Mouse (Mus musculus): ENCODE results near the gene Tas1r1. TPM values are rescaled to one million over a fixed set of nuclear protein-coding genes. Genes with fewer than 3 reads are reported as not detected.

Tas1r1 gene
- total RNA-seq, 2 experiments from 2014 or later: 0.07 TPM; not detected in 1

GRCm38 (mm10) chr4:152012109-152012508 is 26.3 kb downstream of the Tas1r1 start:
- intact Hi-C loops (cut with DNase I): no loop called here
- no peak for DNase-seq

DNA sequence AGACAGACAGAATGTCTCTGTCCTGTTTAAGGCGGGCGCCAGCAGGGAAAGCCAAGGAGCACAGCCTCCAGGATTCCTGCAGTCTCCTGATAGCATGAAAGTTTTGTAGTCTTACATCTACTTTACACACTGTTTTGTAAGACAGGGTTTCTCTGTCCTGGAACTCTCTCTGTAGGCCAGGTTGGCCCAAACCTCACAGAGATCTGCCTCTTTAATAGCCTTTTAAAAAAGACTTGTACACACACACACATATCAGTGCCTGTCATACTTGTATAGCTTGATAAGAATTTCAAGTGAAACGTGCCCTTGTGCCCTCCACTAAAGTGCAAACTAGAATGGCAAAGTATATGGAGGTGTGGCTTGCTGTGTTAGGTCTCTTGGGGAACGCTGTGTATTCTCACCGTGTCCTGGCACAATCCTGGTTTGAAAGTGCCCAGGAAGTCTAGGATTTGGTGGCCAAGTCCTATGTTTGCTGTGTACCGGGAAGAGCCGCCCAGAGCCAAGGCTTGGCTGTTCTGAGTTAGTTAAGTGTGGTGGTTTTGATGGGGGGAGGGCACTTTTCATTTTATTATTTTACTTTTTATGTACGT is 27.1 kb downstream of the Tas1r1 start:
- DNase-seq: no peak
- intact Hi-C loops (cut with DNase I): no loop called here

- peak in 1 of 2 experiments; percentile 41 for DNase-seq
- intact Hi-C loops (cut with DNase I): no loop called here
Observed at GRCm38 (mm10) chr4:152010707-152011134, 27.6 kb downstream of the Tas1r1 start.

GRCm38 (mm10) chr4:152010091-152010706 is 28.2 kb downstream of the Tas1r1 start:
- intact Hi-C loops (cut with DNase I): no loop called here
- peak in 1 of 2 experiments; percentile 54 for DNase-seq

DNA sequence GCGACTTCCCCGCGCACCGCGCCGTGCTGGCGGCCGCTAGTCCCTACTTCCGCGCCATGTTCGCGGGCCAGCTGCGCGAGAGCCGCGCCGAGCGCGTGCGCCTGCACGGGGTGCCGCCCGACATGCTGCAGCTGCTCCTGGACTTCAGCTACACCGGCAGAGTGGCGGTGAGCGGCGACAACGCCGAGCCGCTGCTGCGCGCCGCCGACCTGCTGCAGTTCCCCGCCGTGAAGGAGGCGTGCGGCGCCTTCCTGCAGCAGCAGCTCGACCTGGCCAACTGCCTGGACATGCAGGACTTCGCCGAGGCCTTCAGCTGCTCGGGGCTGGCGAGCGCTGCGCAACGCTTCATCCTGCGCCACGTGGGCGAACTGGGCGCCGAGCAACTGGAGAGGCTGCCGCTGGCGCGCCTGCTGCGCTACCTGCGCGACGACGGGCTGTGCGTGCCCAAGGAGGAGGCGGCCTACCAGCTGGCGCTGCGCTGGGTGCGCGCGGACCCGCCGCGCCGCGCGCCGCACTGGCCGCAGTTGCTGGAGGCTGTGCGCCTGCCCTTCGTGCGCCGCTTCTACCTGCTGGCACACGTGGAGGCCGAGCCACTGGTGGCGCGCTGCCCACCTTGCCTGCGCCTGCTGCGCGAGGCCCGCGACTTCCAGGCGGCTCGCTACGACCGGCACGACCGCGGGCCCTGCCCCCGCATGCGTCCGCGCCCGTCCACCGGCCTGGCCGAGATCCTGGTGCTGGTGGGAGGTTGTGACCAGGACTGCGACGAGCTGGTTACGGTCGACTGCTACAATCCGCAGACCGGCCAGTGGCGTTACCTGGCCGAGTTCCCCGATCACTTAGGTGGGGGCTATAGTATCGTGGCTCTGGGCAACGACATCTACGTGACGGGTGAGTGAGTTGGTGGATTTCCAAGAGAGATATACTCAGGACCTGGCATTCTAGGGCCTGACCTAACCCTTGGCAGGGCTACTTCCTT is 29.0 kb downstream of the Tas1r1 start:
- peak in 1 of 2 experiments; percentile 74 for DNase-seq
- intact Hi-C loops (cut with DNase I): no loop called here

GRCm38 (mm10) chr4:152008622-152009075 is 29.7 kb downstream of the Tas1r1 start, which contains the start of gene Klhl21:
Klhl21 (plus strand) TSS chr4:152008803.
- intact Hi-C loops (cut with DNase I): no loop called here
- peak; percentile 95 to 97 for DNase-seq

DNA sequence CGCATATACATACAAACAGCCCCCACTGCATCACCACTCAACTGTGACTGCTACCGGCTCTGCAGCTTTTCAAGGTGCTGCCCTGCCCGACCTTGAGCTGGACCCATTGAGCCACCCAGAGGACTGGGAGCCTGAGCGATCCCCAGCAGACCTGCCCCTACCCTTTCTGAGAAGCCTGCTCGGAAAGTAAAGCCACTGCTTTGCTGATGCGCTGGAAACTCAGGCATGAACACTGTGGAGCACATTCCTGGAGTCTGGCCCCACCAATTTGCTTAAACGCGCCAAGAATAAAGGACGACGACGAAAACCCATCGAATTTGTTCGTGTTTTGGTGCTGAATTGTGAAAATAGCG is 30.2 kb downstream of the Tas1r1 start:
- DNase-seq: peak; percentile 30 to 46
- intact Hi-C loops (cut with DNase I): no loop called here

DNA sequence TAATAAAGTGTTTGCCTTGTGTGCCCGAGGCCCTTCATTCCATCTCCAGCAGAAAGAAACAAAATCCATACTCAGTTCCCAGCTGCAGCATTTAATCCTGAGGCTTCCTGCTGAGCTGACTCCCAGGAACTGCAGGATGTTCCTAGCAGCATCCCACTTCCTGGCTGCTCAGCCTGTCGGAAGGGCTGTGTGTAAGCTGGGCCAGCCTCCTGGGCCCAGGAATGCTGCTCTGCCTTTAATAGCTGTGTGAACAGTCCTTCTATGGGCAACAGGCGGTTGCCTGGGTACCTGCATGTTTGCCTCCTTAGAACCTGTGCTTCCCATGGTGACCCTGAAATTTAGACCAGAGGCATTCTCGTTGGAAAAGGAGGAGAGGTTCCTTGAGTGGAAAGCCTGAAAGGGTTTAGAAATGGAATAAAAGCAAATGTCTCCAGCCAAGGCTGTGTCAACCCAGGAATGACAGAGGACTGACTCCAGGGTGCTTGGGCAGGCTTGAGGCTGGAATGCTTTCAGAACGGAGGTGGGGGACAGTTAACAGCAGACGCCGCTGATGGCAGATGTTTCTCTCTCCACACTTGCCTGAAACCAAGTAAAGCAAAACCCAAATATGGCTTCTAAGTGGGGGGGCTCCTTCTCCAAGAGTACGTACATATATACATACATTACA is 30.8 kb downstream of the Tas1r1 start:
- peak; percentile 42 to 58 for DNase-seq
- intact Hi-C loops (cut with DNase I): loop anchor here (2.0 kb wide), 1 partner anchor 27 kb away; no protein-coding TSS in a partner anchor

- DNase-seq: no peak
- intact Hi-C loops (cut with DNase I): loop anchor here (2.0 kb wide), 1 partner anchor 26 kb away; no protein-coding TSS in a partner anchor
Observed at GRCm38 (mm10) chr4:152006812-152007211, 31.6 kb downstream of the Tas1r1 start.

GRCm38 (mm10) chr4:152006137-152006536 is 32.2 kb downstream of the Tas1r1 start:
- intact Hi-C loops (cut with DNase I): loop anchor here (2.0 kb wide), 1 partner anchor 25 kb away; no protein-coding TSS in a partner anchor
- no peak for DNase-seq

GRCm38 (mm10) chr4:152002063-152002462 is 36.3 kb downstream of the Tas1r1 start:
- no peak for DNase-seq
- intact Hi-C loops (cut with DNase I): no loop called here

DNA sequence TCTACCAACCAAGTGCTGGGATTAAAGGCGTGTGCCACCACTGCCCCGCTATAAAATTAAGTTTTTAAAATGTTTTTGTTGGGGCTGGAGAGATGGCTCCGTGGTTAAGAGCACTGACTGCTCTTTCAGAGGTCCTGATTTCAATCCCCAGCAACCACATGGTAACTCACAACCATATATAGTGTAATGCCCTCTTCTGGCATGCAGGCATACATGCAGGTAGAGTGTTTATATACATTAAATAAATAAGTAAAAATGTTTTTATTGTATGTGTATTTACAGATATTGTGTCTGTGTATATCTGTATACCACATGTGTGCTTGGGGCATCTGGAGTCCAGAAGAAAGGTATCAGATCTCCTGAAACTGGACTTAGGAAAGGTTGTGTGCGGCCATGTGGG is 37.0 kb downstream of the Tas1r1 start:
- intact Hi-C loops (cut with DNase I): no loop called here
- no peak for DNase-seq

DNA sequence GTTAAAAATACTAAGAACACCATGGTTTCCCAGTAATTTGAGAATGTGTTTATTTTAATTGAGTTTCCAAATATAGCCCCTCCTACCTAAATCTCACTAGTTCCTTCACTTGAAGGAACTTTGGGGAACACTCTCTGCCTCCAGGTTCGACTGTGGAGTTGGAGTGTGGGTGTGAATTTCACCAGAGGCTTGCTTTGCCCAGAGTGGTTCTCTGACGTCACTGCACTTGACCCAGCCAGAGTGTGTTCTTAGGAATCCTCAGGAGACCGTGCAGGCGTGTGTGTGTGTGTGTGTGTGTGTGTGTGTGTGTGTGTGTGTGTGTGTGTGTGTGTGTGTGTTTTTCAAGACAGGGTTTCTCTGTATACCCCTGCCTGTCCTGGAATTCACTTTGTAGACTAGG is 37.5 kb downstream of the Tas1r1 start:
- no peak for DNase-seq
- intact Hi-C loops (cut with DNase I): no loop called here

- no peak for DNase-seq
- intact Hi-C loops (cut with DNase I): no loop called here
Observed at GRCm38 (mm10) chr4:151999481-151999880, 38.9 kb downstream of the Tas1r1 start.

- intact Hi-C loops (cut with DNase I): no loop called here
- DNase-seq: no peak
Observed at GRCm38 (mm10) chr4:151997701-151998100, 40.7 kb downstream of the Tas1r1 start.

GRCm38 (mm10) chr4:151996951-151997222 is 41.5 kb downstream of the Tas1r1 start:
- DNase-seq: no peak
- intact Hi-C loops (cut with DNase I): no loop called here

DNA sequence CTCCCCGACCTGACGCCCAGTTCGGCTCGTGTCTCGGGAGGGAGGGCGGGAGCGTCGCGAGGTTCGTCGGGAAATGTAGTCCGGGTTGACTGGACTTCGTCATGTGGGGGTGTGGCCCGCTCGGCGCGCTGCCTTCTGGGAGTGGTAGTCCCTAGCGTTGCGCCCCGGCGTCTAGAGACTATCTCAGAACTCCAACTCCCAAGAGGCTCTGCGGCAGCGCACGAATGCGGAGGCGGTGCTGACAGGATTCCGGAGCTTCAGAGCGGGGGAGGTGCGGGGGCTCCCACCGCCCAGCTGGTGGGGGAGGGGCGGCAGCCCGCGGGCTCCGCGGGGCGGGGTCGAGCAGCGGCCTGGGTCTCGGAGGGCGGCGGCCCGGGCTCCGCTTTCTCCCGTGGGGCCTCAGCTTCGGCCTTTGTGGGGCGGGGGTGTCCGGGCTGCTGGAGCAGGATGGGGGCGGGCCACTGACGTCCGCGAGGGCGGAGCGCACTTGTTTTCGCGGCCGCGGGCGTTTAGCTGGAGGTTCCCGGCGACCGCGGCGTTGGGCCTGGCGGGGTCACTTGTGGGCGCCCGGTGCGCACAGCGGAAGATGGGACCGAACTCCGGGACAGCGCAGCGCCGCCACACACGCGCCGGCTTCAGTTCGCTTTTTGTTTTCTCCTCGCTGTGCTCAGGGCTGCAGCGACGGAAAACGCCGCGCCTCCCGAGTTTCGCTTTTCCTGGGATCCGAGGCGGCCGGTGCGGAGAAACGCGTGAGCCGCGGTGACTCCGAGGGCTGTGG is 42.0 kb downstream of the Tas1r1 start, which contains the start of gene Phf13:
TSS of gene Phf13 (minus strand) at position 86 of the 778 bp plus-strand sequence.
- intact Hi-C loops (cut with DNase I): no loop called here

DNA sequence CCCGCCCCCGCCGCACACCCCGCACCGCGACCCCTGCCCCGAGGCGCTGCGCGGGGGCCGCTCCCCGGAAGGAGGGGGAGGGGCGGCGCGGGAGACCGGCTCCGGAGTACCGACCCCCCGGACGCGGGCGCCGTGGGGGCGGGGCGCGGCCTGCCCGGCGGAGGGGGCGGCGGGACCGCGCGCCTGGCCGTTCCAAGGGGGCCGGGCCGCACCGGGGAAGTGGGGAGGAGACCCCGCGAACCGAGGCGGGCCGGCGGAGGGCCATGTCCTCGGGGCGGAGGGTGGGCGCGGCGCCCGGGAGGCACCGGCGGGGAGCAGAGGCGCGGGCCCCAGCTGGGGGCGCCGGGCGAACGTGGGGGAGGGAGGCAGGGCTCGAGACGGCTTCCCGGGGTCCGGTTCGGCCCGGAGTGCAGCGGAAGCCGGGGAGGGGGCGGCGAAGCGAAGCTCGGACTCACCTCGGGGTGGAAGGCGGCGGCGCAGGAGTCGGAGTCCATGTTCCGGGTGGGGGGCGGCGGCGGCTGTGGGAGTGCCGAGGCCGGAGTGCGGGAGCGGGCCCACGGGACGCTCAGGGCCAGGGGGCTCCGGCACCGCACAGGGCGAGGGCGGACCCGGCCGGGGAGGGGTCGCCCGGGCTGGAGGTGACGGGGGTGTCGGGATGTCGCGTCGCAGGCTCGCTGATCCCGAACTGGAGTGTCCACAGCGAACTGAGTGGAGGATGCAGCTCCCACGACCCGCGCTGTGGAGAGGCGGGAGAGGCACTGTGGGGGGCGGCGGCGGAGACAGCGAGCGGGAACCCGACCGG is 42.8 kb downstream of the Tas1r1 start:
- intact Hi-C loops (cut with DNase I): no loop called here
- DNase-seq: peak; percentile 50 to 51

More for the DNA sequence above, 42.0 kb downstream of the Tas1r1 start, which contains the start of gene Phf13:
- peak; percentile 98 to 99 for DNase-seq
